Mouse (Mus musculus) forebrain, embryonic 12.5 days (tissue): Measurements from ENCODE around the gene Tyw1. TPM values are rescaled to one million over a fixed set of nuclear protein-coding genes. Genes with fewer than 3 reads are reported as not detected.

ENCODE experiments used
- ATAC-seq: fragments of 200-750 bp; cut with Nextera tagmentation; 2 replicates; pipeline ENCODE4 v1.8.0; 2017; ENCODE audit warnings: moderate TSS enrichment; ENCODE audit not compliant: low FRiP score
- H3K27ac ChIP-seq: fragments of 300-500 bp; sonication (generic); 2 replicates; pipeline ENCODE4 v1.5.1; 2016; ENCODE audit warnings: mild to moderate bottlenecking
- H3K27me3 ChIP-seq: fragments of 300-500 bp; sonication (generic); 2 replicates; pipeline ENCODE4 v1.6.1; 2016; ENCODE audit warnings: mild to moderate bottlenecking
- H3K36me3 ChIP-seq: fragments of 300-500 bp; sonication (generic); replicated peaks from 2 replicates; pipeline ENCODE4 v1.6.1; 2016; ENCODE audit warnings: mild to moderate bottlenecking
- H3K4me1 ChIP-seq: fragments of 300-500 bp; sonication (generic); 2 replicates; pipeline ENCODE4 v1.6.1; 2016
- H3K4me2 ChIP-seq: fragments of 300-500 bp; sonication (generic); 2 replicates; pipeline ENCODE4 v1.6.1; 2016; ENCODE audit warnings: mild to moderate bottlenecking, moderate library complexity
- H3K4me3 ChIP-seq: fragments of 300-500 bp; sonication (generic); replicated peaks from 2 replicates; pipeline ENCODE4 v1.5.1; 2016; ENCODE audit warnings: mild to moderate bottlenecking
- H3K9ac ChIP-seq: fragments of 300-500 bp; sonication (generic); 2 replicates; pipeline ENCODE4 v1.6.1; 2016; ENCODE audit warnings: mild to moderate bottlenecking
- H3K9me3 ChIP-seq: fragments of 300-500 bp; sonication (generic); 2 replicates; pipeline ENCODE4 v1.6.1; 2016
- WGBS: fragments of 180-500 bp; shearing (Covaris S2); methylation state at CpG from one replicate; pipeline ENCODE4 v1.1.7; 2016; 5-methylcytosine and 5-hydroxymethylcytosine counted together
- polyA plus RNA-seq: library from polyadenylated mRNA; unstranded; fragments of >200 nt; fragmentation: Nextera tagmentation; extraction: Ambion mirVana; gene quantifications from 2 replicates; pipeline ENCODE4 v1.2.1, GENCODE M21; 2016

Gene Tyw1
- polyA plus RNA-seq, 1 experiment from 2014 or later: 29.8 TPM

GRCm38 (mm10) chr5:130298831-130299460 lies 43.5 kb downstream of the Tyw1 start:
- H3K9me3 ChIP-seq: no peaks in the 10 kb centered on the region
- no peak for ATAC-seq
- peaks cover 66% of the 10 kb centered on the region for H3K36me3 ChIP-seq
- no peak overlapping the region for H3K9ac ChIP-seq
- H3K4me2 ChIP-seq: no peak overlapping the region
- 92% methylated on average over 9 of the region's 9 CpGs for WGBS
- H3K4me1 ChIP-seq: no peaks in the 10 kb centered on the region
- H3K27ac ChIP-seq: no peak overlapping the region
- no peaks in the 10 kb centered on the region for H3K27me3 ChIP-seq
- H3K4me3 ChIP-seq: no peak overlapping the region

GRCm38 (mm10) chr5:130299526-130299925 lies 44.1 kb downstream of the Tyw1 start:
- WGBS: 92% methylated on average over 8 of the region's 8 CpGs
- Histone ChIP-seq H3K27me3 (no peaks in the 10 kb centered on the region), H3K4me3 (no peak overlapping the region), H3K4me1 (no peaks in the 10 kb centered on the region), H3K4me2 (no peak overlapping the region), H3K9ac (no peak overlapping the region), H3K9me3 (no peaks in the 10 kb centered on the region), H3K36me3 (peaks cover 67% of the 10 kb centered on the region), H3K27ac (no peak overlapping the region)
- ATAC-seq: no peak

DNA sequence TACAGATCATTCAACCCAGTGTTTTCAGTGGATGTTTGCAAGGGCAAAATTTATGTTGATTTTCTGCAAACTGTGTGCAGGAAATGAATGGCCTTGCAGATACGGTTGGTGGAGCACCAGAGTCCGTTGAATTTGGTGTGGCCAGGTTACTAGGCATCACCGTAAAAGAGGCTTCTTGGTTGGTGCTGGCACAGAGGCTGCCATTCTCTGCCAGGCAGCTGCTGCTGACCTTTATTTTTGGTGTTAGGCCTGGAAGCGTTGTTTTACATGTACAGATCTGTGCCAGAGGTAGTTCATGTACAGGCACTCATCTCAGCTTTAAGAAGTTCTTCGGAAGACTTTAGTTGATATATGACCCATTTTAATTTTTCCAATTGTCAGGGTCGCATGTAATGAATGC lies 48.2 kb downstream of the Tyw1 start:
- Histone ChIP-seq H3K27ac (no peak overlapping the region), H3K9ac (no peak overlapping the region), H3K4me2 (no peak overlapping the region), H3K4me1 (no peaks in the 10 kb centered on the region), H3K4me3 (no peak overlapping the region), H3K27me3 (no peaks in the 10 kb centered on the region), H3K36me3 (peaks cover 61% of the 10 kb centered on the region), H3K9me3 (no peaks in the 10 kb centered on the region)
- no peak for ATAC-seq
- WGBS: 95% methylated on average over 6 of the region's 6 CpGs

DNA sequence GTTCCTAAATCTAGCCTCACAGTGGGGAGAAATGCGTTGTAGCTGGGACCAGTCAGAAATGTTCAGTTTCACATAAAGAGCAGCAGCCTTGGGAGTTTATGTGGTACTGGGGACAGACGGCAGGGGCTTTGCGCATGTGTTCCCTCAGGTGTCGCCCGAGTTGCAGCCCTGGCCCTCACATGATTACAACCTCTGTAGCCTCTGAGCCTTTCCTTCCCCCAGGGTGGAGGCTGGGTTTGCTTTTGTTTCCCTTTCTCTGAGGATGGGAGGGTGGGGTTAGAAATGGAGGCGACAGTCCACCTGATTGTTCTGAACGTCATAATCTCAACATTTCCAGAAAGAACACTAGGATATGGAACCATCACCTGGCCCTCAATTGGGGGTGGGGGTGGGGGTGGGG lies 52.5 kb downstream of the Tyw1 start:
- Histone ChIP-seq H3K4me2 (no peak overlapping the region), H3K36me3 (peaks cover 40% of the 10 kb centered on the region), H3K9ac (no peak overlapping the region), H3K4me3 (no peak overlapping the region), H3K27ac (no peak overlapping the region), H3K4me1 (no peaks in the 10 kb centered on the region), H3K27me3 (no peaks in the 10 kb centered on the region), H3K9me3 (no peaks in the 10 kb centered on the region)
- WGBS: 78% methylated on average over 7 of the region's 7 CpGs
- ATAC-seq: no peak

DNA sequence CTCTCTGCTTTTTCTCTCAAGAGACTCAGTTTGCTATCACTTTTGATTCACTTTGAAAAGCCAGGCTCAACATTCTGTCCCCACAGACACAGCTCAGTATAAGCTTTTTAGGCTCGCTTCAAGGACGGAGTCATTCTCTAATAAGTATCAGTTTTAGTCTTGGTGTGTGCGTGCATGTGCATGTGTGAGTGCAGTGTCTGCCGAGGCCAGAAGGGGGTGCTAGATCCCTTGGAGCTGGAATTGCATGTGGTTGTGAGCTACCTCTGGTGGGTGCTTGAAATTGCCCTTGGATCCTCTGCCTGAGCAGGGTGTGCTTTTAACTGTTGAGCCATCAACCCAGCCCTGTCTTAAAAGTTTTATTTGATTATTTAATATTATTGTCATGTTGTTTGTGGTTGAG lies 54.7 kb downstream of the Tyw1 start:
- H3K9ac ChIP-seq: no peak overlapping the region
- H3K27ac ChIP-seq: no peak overlapping the region
- 94% methylated on average over 4 of the region's 4 CpGs for WGBS
- H3K4me3 ChIP-seq: no peak overlapping the region
- no peaks in the 10 kb centered on the region for H3K27me3 ChIP-seq
- ATAC-seq: no peak
- H3K4me1 ChIP-seq: no peaks in the 10 kb centered on the region
- no peaks in the 10 kb centered on the region for H3K9me3 ChIP-seq
- peaks cover 30% of the 10 kb centered on the region for H3K36me3 ChIP-seq
- H3K4me2 ChIP-seq: no peak overlapping the region

DNA sequence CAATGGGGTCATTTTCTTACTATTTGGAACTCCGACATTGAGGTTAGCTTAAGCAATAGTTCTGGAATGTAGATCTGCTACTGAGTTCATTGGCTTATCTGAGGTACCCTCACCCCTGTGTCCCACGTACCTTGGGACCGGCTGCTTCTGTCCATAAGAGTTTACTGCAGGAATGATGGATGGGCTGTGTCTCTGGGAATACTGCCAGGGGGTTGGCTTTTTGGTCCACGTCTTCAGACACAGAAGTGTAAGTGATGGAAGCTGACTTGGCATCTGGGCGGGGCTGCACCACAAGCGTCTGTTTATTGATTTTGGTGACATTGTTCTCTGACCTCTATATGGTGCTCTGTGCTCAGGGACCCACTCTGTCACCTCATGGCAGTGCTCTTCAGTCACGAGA lies 55.4 kb downstream of the Tyw1 start:
- Histone ChIP-seq H3K27me3 (no peaks in the 10 kb centered on the region), H3K36me3 (peaks cover 23% of the 10 kb centered on the region), H3K9me3 (no peaks in the 10 kb centered on the region), H3K4me2 (no peak overlapping the region), H3K4me1 (no peaks in the 10 kb centered on the region), H3K27ac (no peak overlapping the region), H3K4me3 (no peak overlapping the region), H3K9ac (no peak overlapping the region)
- no peak for ATAC-seq
- WGBS: 91% methylated on average over 7 of the region's 7 CpGs

DNA sequence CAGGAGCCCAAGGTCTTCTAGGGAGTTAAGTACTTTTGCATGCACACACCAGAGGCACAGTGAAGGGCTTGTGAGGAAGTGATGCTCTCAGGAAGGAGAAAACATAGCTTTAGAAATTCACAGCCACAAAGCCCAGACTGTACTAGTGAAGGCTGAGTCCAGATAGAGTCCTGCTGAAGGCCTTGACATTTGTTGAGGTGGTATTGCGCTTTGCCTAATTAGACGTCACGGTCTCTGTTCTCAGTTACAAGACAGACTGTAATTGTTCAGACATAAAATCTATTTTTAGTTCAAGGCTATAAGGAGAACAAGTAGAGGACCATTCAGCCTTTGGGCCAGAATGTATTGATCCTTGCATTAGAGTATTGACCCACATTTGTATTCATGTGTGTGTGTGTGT lies 58.1 kb downstream of the Tyw1 start:
- no peaks in the 10 kb centered on the region for H3K9me3 ChIP-seq
- H3K4me1 ChIP-seq: no peaks in the 10 kb centered on the region
- H3K4me2 ChIP-seq: no peak overlapping the region
- H3K27me3 ChIP-seq: no peaks in the 10 kb centered on the region
- H3K36me3 ChIP-seq: peaks cover 19% of the 10 kb centered on the region
- H3K27ac ChIP-seq: no peak overlapping the region
- 83% methylated on average over 3 of the region's 3 CpGs for WGBS
- no peak overlapping the region for H3K9ac ChIP-seq
- ATAC-seq: no peak
- no peak overlapping the region for H3K4me3 ChIP-seq

DNA sequence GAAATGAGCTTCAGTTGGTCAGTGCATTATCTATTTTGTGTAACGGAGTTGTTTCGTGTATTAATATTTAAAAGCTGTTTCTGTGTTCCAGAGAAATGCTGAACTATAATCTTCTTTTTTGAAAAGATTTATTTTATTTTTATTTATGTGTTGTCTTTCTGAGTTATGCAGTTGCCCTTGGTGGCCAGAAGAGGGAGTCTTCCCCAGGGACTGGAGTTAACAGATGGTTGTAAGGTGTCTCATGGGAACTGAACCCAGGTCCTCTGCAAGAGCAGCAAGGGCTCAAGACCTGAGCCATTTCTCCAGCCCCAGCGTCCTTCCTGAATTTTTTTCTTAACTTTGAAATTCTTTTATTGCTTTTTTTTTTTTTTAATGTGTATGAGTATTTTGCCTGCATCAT lies 59.5 kb downstream of the Tyw1 start:
- H3K9me3 ChIP-seq: no peaks in the 10 kb centered on the region
- H3K4me2 ChIP-seq: no peak overlapping the region
- peaks cover 18% of the 10 kb centered on the region for H3K36me3 ChIP-seq
- no peak overlapping the region for H3K9ac ChIP-seq
- H3K4me1 ChIP-seq: no peaks in the 10 kb centered on the region
- H3K27ac ChIP-seq: no peak overlapping the region
- H3K4me3 ChIP-seq: no peak overlapping the region
- no peaks in the 10 kb centered on the region for H3K27me3 ChIP-seq
- ATAC-seq: no peak
- 95% methylated on average over 3 of the region's 3 CpGs for WGBS

DNA sequence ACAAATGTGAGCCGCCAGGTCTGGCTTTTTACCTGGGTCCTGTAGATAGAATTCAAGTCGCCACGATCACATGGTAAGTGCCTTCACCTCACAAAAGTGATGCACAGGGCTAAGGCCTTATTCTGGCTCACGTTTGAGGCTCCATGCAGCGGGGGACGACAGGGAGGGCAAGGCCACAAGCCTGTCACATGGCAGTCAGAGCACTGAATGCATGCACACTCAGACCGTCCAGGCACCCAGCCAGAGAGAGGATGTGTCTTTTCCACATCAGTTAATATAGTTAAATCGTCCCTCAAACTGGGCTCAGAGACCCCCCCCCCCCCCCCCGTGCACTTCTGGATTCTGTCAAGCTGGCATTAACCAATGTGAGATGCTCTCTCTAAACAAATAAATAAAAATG lies 60.9 kb downstream of the Tyw1 start:
- WGBS: 90% methylated on average over 9 of the region's 9 CpGs
- 0 out of 2 replicates have a peak, but pooled peaks cover 4% of the 10 kb centered on the region for H3K36me3 ChIP-seq
- no peak for ATAC-seq

DNA sequence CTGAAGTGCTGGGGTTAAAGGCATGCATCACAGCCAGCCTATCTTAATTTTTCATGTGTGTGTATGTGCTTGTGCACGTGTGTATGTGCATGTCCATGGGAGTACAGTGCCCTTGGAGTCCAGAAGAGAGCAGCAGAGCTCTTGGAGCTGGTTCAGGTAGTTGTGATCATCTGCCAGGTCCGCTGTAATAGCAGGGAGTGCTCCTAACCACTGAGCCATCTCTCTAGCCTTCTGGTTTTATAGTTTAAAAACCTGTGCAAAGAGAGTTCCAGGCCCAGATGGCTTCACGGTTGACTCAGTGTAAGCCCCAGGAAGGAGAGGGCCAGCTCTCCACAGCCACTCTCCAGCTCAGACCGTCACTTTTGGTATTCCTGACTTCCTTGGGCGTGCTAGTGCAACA lies 64.4 kb downstream of the Tyw1 start:
- WGBS: 93% methylated on average over 5 of the region's 5 CpGs
- no peak for ATAC-seq

More for the DNA sequence above, 60.9 kb downstream of the Tyw1 start:
- no peaks in the 10 kb centered on the region for H3K27me3 ChIP-seq
- no peaks in the 10 kb centered on the region for H3K4me1 ChIP-seq
- no peak overlapping the region for H3K9ac ChIP-seq
- H3K4me3 ChIP-seq: no peak overlapping the region
- no peak overlapping the region for H3K4me2 ChIP-seq
- H3K9me3 ChIP-seq: no peaks in the 10 kb centered on the region
- H3K27ac ChIP-seq: no peak overlapping the region

DNA sequence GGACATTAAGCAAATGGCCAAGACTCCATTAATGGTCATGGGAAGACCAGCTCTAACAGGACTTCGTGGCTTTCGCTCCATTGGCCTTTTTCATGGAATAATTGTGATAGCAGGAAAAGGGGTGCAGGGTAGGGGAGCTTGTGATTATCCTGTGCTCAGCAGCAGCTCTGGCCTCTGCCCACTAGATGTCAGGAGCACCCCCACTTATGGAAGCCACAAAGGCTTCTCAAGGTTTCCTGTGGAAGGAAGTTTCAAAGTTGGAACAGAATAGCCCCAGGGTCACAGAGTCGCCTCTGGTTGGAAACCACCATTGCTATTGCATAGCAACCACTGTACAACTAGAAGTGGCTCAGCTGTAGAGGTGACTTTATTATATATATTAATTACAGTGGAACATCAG lies 65.1 kb downstream of the Tyw1 start:
- Histone ChIP-seq H3K9me3 (peaks cover 6% of the 10 kb centered on the region; the same call in 1 of the 2 replicates), H3K36me3 (peaks cover 16% of the 10 kb centered on the region), H3K27me3 (no peaks in the 10 kb centered on the region), H3K4me3 (no peak overlapping the region), H3K4me1 (no peaks in the 10 kb centered on the region), H3K4me2 (no peak overlapping the region), H3K9ac (no peak overlapping the region), H3K27ac (no peak overlapping the region)
- 90% methylated on average over 3 of the region's 3 CpGs for WGBS
- no peak for ATAC-seq

More for the DNA sequence above, 64.4 kb downstream of the Tyw1 start:
- Histone ChIP-seq H3K4me3 (no peak overlapping the region), H3K4me2 (no peak overlapping the region), H3K9me3 (peaks cover 6% of the 10 kb centered on the region; the same call in 1 of the 2 replicates), H3K27ac (no peak overlapping the region), H3K9ac (no peak overlapping the region), H3K36me3 (peaks cover 9% of the 10 kb centered on the region; the same call in 1 of the 2 replicates), H3K4me1 (no peaks in the 10 kb centered on the region), H3K27me3 (no peaks in the 10 kb centered on the region)

DNA sequence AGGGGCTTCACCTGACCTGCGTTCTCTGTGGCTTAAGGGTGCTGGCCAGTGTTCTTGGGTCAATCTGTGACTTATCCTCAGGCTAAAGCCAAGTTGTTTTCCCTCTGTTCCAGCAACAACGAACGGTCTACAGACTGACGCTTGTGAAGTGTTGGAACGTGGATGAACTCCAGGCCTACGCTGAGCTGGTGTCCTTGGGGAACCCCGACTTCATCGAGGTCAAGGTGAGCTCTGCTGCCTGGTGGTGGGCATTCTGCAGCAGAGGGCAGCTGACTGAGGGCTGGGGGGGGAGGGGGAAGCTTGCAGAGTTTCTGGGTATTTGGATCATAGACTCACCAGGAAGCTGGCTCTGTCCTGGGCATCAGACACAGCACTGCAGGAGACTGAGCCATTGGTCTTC lies 70.1 kb downstream of the Tyw1 start:
- Histone ChIP-seq H3K27ac (no peak overlapping the region), H3K27me3 (0 out of 2 replicates have a peak, but pooled peaks cover 3% of the 10 kb centered on the region)

DNA sequence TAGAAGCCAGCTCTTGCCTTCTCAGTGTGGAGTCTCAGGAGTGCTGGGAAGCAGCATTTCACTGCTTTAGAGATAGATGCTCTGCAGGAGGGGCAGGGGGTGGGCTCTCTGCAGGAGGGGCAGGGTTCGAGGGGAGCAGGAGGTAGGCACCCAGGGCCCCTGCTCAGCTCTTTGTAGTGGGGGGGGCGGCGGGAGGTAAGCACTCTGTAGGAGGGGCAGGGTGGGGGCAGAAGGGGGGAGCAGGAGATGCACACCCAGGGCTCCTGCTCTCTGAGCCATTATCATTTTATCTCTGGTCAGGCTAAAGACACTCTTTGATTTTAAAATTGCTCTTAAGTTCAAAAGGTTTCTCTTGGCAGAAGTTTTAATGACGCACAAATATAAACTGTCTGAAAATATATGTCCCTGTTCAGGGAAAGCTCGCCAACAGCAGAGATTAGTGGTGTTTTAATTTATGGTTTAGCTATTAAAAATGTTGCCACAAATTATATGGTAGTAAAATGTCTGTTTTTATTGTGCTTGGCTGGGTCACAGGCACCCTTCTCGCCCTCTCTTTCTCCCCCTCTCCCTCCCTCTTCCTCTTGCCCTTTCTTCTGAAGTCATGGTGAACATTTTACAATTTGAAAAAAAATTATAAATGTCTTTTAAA lies 72.3 kb downstream of the Tyw1 start:
- no peak for ATAC-seq
- 87% methylated on average over 6 of the region's 6 CpGs for WGBS

More for the DNA sequence above, 70.1 kb downstream of the Tyw1 start:
- H3K4me3 ChIP-seq: no peak overlapping the region
- peaks cover 6% of the 10 kb centered on the region; the same call in 1 of the 2 replicates for H3K9me3 ChIP-seq
- WGBS: 94% methylated on average over 8 of the region's 8 CpGs
- ATAC-seq: no peak
- no peak overlapping the region for H3K4me2 ChIP-seq
- H3K4me1 ChIP-seq: no peaks in the 10 kb centered on the region
- no peak overlapping the region for H3K9ac ChIP-seq
- peaks cover 26% of the 10 kb centered on the region for H3K36me3 ChIP-seq

More for the DNA sequence above, 72.3 kb downstream of the Tyw1 start:
- no peak overlapping the region for H3K4me2 ChIP-seq
- peaks cover 26% of the 10 kb centered on the region for H3K36me3 ChIP-seq
- H3K27me3 ChIP-seq: peaks cover 8% of the 10 kb centered on the region; the same call in 1 of the 2 replicates
- no peak overlapping the region for H3K4me3 ChIP-seq
- peaks cover 4% of the 10 kb centered on the region; the same call in 1 of the 2 replicates for H3K4me1 ChIP-seq
- no peak overlapping the region for H3K9ac ChIP-seq
- H3K9me3 ChIP-seq: peaks cover 6% of the 10 kb centered on the region; the same call in 1 of the 2 replicates
- H3K27ac ChIP-seq: no peak overlapping the region
